Mouse (Mus musculus) heart, embryonic 15.5 days (tissue): ENCODE results near the gene Erbb4. TPM values are rescaled to one million over a fixed set of nuclear protein-coding genes. Genes with fewer than 3 reads are reported as not detected.

Source experiments
- ATAC-seq: fragments of 200-750 bp; cut with Nextera tagmentation; replicated peaks from 2 replicates; pipeline ENCODE4 v1.8.0; 2017; ENCODE audit warnings: low read depth, moderate TSS enrichment; ENCODE audit not compliant: insufficient number of reproducible peaks, insufficient read depth, low FRiP score
- H3K27ac ChIP-seq: fragments of 300-500 bp; sonication (generic); 2 replicates; pipeline ENCODE4 v1.5.1; 2015; ENCODE audit warnings: mild to moderate bottlenecking, inconsistent platforms
- H3K27me3 ChIP-seq: fragments of 300-500 bp; sonication (generic); 2 replicates; pipeline ENCODE4 v1.6.1; 2015; ENCODE audit warnings: inconsistent platforms
- H3K36me3 ChIP-seq: fragments of 300-500 bp; sonication (generic); 2 replicates; pipeline ENCODE4 v1.6.1; 2015; ENCODE audit warnings: mild to moderate bottlenecking, inconsistent platforms
- H3K4me1 ChIP-seq: fragments of 300-500 bp; sonication (generic); replicated peaks from 2 replicates; pipeline ENCODE4 v1.6.1; 2015; ENCODE audit warnings: inconsistent platforms
- H3K4me2 ChIP-seq: fragments of 300-500 bp; sonication (generic); 2 replicates; pipeline ENCODE4 v1.6.1; 2015; ENCODE audit warnings: inconsistent platforms, mild to moderate bottlenecking, moderate library complexity
- H3K4me3 ChIP-seq: fragments of 300-500 bp; sonication (generic); 2 replicates; pipeline ENCODE4 v1.5.1; 2015; ENCODE audit warnings: mild to moderate bottlenecking, inconsistent platforms
- H3K9ac ChIP-seq: fragments of 300-500 bp; sonication (generic); 2 replicates; pipeline ENCODE4 v1.6.1; 2015; ENCODE audit warnings: mild to moderate bottlenecking, inconsistent platforms
- H3K9me3 ChIP-seq: fragments of 300-500 bp; sonication (generic); replicated peaks from 2 replicates; pipeline ENCODE4 v1.6.1; 2016; ENCODE audit warnings: inconsistent platforms
- WGBS: fragments of 180-500 bp; shearing (Covaris S2); methylation state at CpG from one replicate; pipeline ENCODE4 v1.1.7; 2015; ENCODE audit warnings: mixed read lengths; 5-methylcytosine and 5-hydroxymethylcytosine counted together
- polyA plus RNA-seq: library from polyadenylated mRNA; unstranded; fragments of >200 nt; fragmentation: Nextera tagmentation; extraction: Ambion mirVana; gene quantifications from 2 replicates; pipeline ENCODE4 v1.2.1, GENCODE M21; 2015

Erbb4 gene
- polyA plus RNA-seq, 1 experiment from 2014 or later, result 6.6 TPM

- H3K36me3 ChIP-seq, result no peaks in the 10 kb centered on the region
- H3K9me3 ChIP-seq, result no peaks in the 10 kb centered on the region
- 78% methylated on average over 7 of the region's 7 CpGs for WGBS
- H3K27me3 ChIP-seq, result no peaks in the 10 kb centered on the region
- no peaks in the 10 kb centered on the region for H3K4me1 ChIP-seq
- no peak overlapping the region for H3K27ac ChIP-seq
- no peak for ATAC-seq
- no peak overlapping the region for H3K4me3 ChIP-seq
- no peak overlapping the region for H3K4me2 ChIP-seq
- H3K9ac ChIP-seq, result no peak overlapping the region
These were observed 965.1 kb downstream of the Erbb4 start for GRCm38 (mm10) chr1:68142562-68143350.

- H3K4me3 ChIP-seq, result no peak overlapping the region
- no peak overlapping the region for H3K4me2 ChIP-seq
- H3K27me3 ChIP-seq, result no peaks in the 10 kb centered on the region
- H3K9ac ChIP-seq, result no peak overlapping the region
- no peaks in the 10 kb centered on the region for H3K4me1 ChIP-seq
- no peaks in the 10 kb centered on the region for H3K36me3 ChIP-seq
- H3K27ac ChIP-seq, result no peak overlapping the region
- no peaks in the 10 kb centered on the region for H3K9me3 ChIP-seq
- ATAC-seq, result no peak
These were observed 972.9 kb downstream of the Erbb4 start for GRCm38 (mm10) chr1:68134943-68135342.

GRCm38 (mm10) chr1:68134450-68134849 is 973.4 kb downstream of the Erbb4 start:
- Histone ChIP-seq H3K4me1 (no peaks in the 10 kb centered on the region), H3K4me3 (no peak overlapping the region), H3K9me3 (no peaks in the 10 kb centered on the region), H3K4me2 (no peak overlapping the region), H3K27me3 (no peaks in the 10 kb centered on the region), H3K9ac (no peak overlapping the region), H3K36me3 (no peaks in the 10 kb centered on the region), H3K27ac (no peak overlapping the region)
- 73% methylated on average over 2 of the region's 2 CpGs for WGBS
- no peak for ATAC-seq

GRCm38 (mm10) chr1:68123541-68123940 is 984.3 kb downstream of the Erbb4 start:
- no peak overlapping the region for H3K27ac ChIP-seq
- no peak overlapping the region for H3K9ac ChIP-seq
- H3K4me2 ChIP-seq, result no peak overlapping the region
- H3K4me1 ChIP-seq, result no peaks in the 10 kb centered on the region
- no peaks in the 10 kb centered on the region for H3K36me3 ChIP-seq
- no peaks in the 10 kb centered on the region for H3K27me3 ChIP-seq
- WGBS, result 85% methylated on average over 2 of the region's 2 CpGs
- H3K9me3 ChIP-seq, result no peaks in the 10 kb centered on the region
- H3K4me3 ChIP-seq, result no peak overlapping the region
- no peak for ATAC-seq

GRCm38 (mm10) chr1:68120364-68120763 is 987.5 kb downstream of the Erbb4 start:
- no peaks in the 10 kb centered on the region for H3K27me3 ChIP-seq
- H3K4me1 ChIP-seq, result no peaks in the 10 kb centered on the region
- no peak overlapping the region for H3K9ac ChIP-seq
- no peaks in the 10 kb centered on the region for H3K36me3 ChIP-seq
- no peak overlapping the region for H3K4me2 ChIP-seq
- ATAC-seq, result no peak
- H3K27ac ChIP-seq, result no peak overlapping the region
- H3K9me3 ChIP-seq, result no peaks in the 10 kb centered on the region
- WGBS, result 71% methylated on average over 7 of the region's 7 CpGs
- H3K4me3 ChIP-seq, result no peak overlapping the region

GRCm38 (mm10) chr1:68115721-68116120 is 992.1 kb downstream of the Erbb4 start:
- 89% methylated on average over 5 of the region's 5 CpGs for WGBS
- H3K4me1 ChIP-seq, result no peaks in the 10 kb centered on the region
- no peaks in the 10 kb centered on the region for H3K36me3 ChIP-seq
- no peak for ATAC-seq
- H3K9me3 ChIP-seq, result no peaks in the 10 kb centered on the region
- no peak overlapping the region for H3K4me2 ChIP-seq
- no peak overlapping the region for H3K9ac ChIP-seq
- H3K27ac ChIP-seq, result no peak overlapping the region
- H3K4me3 ChIP-seq, result no peak overlapping the region
- H3K27me3 ChIP-seq, result no peaks in the 10 kb centered on the region

- ATAC-seq, result no peak
- Histone ChIP-seq H3K9me3 (no peaks in the 10 kb centered on the region), H3K36me3 (no peaks in the 10 kb centered on the region), H3K9ac (no peak overlapping the region), H3K4me1 (no peaks in the 10 kb centered on the region), H3K27ac (no peak overlapping the region), H3K4me3 (no peak overlapping the region), H3K4me2 (no peak overlapping the region), H3K27me3 (no peaks in the 10 kb centered on the region)
- WGBS, result 66% methylated on average over 3 of the region's 3 CpGs
These were observed 1001.4 kb downstream of the Erbb4 start for GRCm38 (mm10) chr1:68106543-68106860.

- WGBS, result 73% methylated on average over 7 of the region's 7 CpGs
- no peak for ATAC-seq
- H3K27me3 ChIP-seq, result no peaks in the 10 kb centered on the region
- no peaks in the 10 kb centered on the region for H3K4me1 ChIP-seq
- no peak overlapping the region for H3K4me2 ChIP-seq
- no peaks in the 10 kb centered on the region for H3K36me3 ChIP-seq
- H3K9me3 ChIP-seq, result no peaks in the 10 kb centered on the region
- no peak overlapping the region for H3K4me3 ChIP-seq
- H3K27ac ChIP-seq, result no peak overlapping the region
- H3K9ac ChIP-seq, result no peak overlapping the region
These were observed 1001.9 kb downstream of the Erbb4 start for GRCm38 (mm10) chr1:68105834-68106542.

GRCm38 (mm10) chr1:68089623-68090022 is 1018.2 kb downstream of the Erbb4 start:
- H3K36me3 ChIP-seq, result no peaks in the 10 kb centered on the region
- H3K4me3 ChIP-seq, result no peak overlapping the region
- no peaks in the 10 kb centered on the region for H3K9me3 ChIP-seq
- no peak overlapping the region for H3K4me2 ChIP-seq
- H3K27me3 ChIP-seq, result no peaks in the 10 kb centered on the region
- H3K9ac ChIP-seq, result no peak overlapping the region
- ATAC-seq, result no peak
- no peaks in the 10 kb centered on the region for H3K4me1 ChIP-seq
- WGBS, result 70% methylated on average over 1 of the region's 1 CpGs
- no peak overlapping the region for H3K27ac ChIP-seq

- no peaks in the 10 kb centered on the region for H3K9me3 ChIP-seq
- WGBS, result 77% methylated on average over 4 of the region's 4 CpGs
- no peak for ATAC-seq
These were observed 1051.4 kb downstream of the Erbb4 start for GRCm38 (mm10) chr1:68056494-68056893.

GRCm38 (mm10) chr1:68054715-68055114 is 1053.1 kb downstream of the Erbb4 start:
- Histone ChIP-seq H3K4me2 (no peak overlapping the region), H3K27me3 (no peaks in the 10 kb centered on the region), H3K4me1 (no peaks in the 10 kb centered on the region), H3K4me3 (no peak overlapping the region), H3K36me3 (no peaks in the 10 kb centered on the region), H3K9me3 (no peaks in the 10 kb centered on the region), H3K9ac (no peak overlapping the region), H3K27ac (no peak overlapping the region)
- no peak for ATAC-seq
- whole genome bisulfite sequencing, result 72% methylated on average over 3 of the region's 3 CpGs

More at GRCm38 (mm10) chr1:68056494-68056893, 1051.4 kb downstream of the Erbb4 start:
- Histone ChIP-seq H3K4me1 (no peaks in the 10 kb centered on the region), H3K36me3 (no peaks in the 10 kb centered on the region), H3K9ac (no peak overlapping the region), H3K27me3 (no peaks in the 10 kb centered on the region), H3K4me3 (no peak overlapping the region), H3K27ac (no peak overlapping the region), H3K4me2 (no peak overlapping the region)

GRCm38 (mm10) chr1:68049856-68050255 is 1058.0 kb downstream of the Erbb4 start:
- no peak for ATAC-seq
- Histone ChIP-seq H3K36me3 (no peaks in the 10 kb centered on the region), H3K27ac (no peak overlapping the region), H3K4me1 (0 out of 2 replicates have a peak, but pooled peaks cover 5% of the 10 kb centered on the region), H3K9ac (no peak overlapping the region), H3K4me2 (no peak overlapping the region), H3K4me3 (no peak overlapping the region), H3K9me3 (no peaks in the 10 kb centered on the region), H3K27me3 (no peaks in the 10 kb centered on the region)
- 56% methylated on average over 6 of the region's 6 CpGs for WGBS
